Mouse (Mus musculus) heart, postnatal 10 days (tissue): ENCODE results near the gene Junb. TPM values are rescaled to one million over a fixed set of nuclear protein-coding genes. Genes with fewer than 3 reads are reported as not detected.
A peak's percentile ranks its signal among the peaks of the same experiment; 100 is the strongest.

ENCODE experiments used
- DNase-seq, 2 experiments: peaks; one replicate each; pipeline ENCODE4 v3.0.0; 2021
- intact Hi-C: fragments of 180-260 bp; cut with DNase I; formaldehyde crosslinking; loops from one replicate; pipeline ENCODE4 v1.15.1; 2025
- total RNA-seq, 2 experiments: library from RNA; stranded (reverse); gene quantifications; 2 replicates each; pipeline ENCODE4 v1.2.3; 2021

Junb gene
- total RNA-seq, 2 experiments from 2014 or later, result 12.6 to 12.7 TPM

- intact Hi-C loops, result no loop called here
- DNase-seq, result no peak
These were observed 32.6 kb downstream of the Junb start for GRCm38 (mm10) chr8:84945633-84946527.

DNA sequence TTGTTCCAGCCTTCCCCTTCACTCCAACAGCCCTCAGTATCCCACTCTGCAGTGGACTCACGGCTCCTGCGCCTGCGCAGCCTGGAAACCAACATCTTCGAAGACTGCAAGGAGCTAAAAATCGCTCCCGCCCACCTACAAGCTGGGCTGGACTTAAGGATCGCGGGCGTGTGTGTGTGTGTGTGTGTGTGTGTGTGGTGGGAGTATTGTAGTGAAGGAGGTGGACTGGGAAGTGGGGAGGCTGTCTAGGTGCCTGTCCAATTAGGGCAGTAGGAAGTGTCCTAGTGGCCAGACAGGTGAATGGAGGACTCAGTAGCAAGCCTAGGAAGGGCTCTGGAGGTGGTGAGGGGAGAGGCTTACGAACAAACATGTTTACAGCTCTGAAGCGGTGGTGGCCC lies 33.3 kb downstream of the Junb start:
- intact Hi-C loops, result no loop called here
- no peak for DNase-seq

DNA sequence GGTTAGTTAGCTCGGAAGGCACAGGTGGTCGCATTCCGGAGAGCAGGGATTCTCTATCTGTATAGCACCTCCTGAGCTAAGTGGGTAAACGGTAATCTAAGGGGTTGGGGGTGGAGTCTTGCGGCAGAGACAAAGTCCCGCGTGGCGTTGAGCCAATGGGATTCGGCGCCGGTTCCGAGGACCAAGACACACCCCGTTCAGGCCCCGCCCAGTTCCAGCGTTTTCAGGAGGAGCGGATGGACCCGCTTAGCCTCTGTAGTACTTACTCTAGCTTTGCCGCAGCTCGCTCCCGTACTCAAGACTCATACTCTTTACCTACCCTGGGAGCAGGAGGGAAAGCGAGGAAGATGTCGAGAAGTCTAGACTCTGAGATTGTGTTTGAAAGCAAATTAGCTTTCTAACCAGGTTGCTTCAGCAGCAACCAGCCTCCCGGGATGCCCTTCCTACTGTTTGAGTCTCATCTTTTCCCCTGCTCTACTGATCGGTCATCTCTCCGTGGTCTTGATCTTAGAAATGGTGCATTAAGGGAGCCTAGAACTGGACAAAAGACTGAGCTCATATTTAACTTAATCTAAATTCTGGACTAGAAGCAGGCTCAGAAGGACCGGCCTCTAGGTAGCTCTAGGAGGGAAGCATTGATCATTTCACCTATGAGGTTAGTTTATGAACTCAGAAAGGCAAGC lies 33.9 kb downstream of the Junb start:
- no peak for DNase-seq
- intact Hi-C loops, result no loop called here

DNA sequence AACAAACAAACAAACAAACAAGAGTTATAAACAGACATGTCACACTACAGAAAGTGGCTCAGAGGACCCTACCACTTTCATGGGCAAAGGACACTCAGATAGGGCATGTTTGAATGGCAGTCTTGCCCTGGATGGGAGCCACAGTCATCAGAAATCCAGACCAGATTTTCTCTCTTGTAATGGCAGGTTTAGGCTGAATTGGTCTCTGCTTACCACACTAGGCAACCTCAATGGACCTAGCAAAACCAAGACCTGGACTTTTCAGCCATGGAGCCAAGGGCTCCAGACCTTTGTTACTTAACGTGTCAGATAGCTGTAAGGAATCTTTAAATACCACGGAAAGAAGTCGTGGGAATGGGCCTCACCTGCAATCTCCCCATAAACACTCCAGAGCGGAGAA lies 34.8 kb downstream of the Junb start:
- intact Hi-C loops, result no loop called here
- no peak for DNase-seq

GRCm38 (mm10) chr8:84937620-84938485 lies 40.7 kb downstream of the Junb start:
- intact Hi-C loops, result no loop called here
- DNase-seq, result no peak

DNA sequence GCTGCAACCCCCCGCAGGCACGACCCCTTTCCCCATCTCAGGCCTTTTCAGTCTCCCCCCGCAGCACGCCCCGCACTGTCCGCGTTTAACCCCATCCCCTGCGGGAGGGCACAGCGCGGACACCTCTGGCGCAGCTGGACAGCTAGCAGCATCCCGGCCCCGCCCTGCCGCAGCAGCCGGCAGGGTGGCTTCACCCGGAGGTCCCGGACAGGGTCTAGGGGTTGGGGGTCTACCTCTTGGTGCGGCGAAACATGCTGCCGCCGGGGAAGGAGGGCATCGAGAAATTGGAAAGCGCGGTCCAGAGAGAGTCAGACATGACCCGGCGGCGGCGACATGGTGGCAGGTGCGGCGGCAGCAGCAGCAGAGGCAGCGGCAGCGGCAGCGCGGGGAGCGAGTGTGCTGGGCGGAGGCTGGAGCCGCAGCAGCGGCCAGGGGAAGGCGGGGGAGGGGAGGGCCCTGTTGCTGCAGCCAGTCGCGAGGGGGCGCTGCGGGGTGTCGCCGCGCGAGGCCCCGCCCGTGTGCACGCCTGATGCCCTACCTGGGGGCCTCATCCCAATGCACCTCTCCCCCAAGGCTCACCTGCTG lies 41.5 kb downstream of the Junb start, which contains the start of gene Mast1:
Gene Mast1 (minus strand): TSS at position 398 of the 585 bp plus-strand sequence.
- intact Hi-C loops, result no loop called here
- DNase-seq, result peak; percentile 47 to 63

DNA sequence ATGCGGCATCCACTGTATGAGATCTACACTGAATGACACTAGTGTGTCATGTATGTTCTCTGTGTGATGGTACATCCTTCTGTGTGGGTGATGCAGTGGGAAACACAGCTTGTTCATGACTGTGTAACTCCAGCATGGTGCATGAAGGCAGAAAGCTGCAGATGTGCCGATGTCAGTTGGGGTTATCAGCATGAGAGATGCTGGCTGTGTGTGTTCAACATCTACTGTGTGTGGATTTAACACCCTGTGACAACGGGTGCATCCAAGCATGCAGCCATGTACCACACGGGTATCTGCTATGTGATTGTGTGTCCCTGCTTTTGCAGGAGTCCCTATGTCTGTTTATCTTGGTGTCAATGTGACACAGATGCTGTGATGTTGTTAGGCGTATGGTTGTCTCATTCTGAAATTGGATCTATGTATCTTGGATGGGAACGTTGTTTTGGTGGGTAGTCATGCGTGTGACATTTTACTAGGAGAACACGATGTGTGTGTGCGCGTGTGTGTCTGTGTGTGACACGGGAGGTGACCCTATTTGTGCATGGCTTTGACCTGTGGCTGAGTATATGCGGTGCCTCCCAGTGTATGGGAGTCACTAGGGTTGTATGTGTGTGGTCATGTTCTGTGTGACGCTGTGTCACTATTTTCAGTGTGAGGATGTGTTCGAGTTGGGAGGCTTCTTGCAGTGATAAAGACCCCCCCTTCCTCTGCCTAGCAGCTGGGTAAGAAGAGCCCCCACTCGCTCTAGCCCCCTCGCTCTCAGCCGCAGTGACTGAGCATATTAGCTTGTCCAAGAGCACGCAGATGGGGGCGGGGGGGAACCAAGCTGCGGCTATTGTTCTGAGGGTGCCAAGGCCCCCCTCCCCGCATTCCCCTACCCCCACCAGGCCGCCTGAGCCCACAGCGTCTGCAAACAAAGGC lies 42.2 kb downstream of the Junb start:
- intact Hi-C loops, result no loop called here
- no peak for DNase-seq

GRCm38 (mm10) chr8:84935489-84935888 lies 43.0 kb downstream of the Junb start:
- intact Hi-C loops, result no loop called here
- DNase-seq, result no peak

DNA sequence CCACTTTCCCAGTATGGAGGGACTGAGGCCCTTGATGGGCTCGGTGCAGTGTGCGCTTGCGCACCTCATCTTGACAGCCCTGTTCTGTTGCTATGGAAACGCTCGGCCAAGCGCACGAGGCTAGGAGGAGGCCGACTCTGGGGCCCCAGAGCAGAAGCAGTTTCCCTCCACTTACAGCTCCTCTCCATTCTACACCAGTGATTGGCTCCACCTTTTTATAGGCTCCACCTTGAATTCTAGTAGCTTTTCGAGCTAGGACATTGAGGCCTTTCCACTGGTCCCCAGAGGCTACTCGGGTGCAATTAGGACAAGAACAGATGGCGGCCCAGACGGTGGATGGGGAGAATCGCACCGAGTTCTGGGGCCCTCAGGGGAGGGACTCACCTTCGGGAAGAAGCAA lies 43.7 kb downstream of the Junb start:
- intact Hi-C loops, result no loop called here
- DNase-seq, result no peak

DNA sequence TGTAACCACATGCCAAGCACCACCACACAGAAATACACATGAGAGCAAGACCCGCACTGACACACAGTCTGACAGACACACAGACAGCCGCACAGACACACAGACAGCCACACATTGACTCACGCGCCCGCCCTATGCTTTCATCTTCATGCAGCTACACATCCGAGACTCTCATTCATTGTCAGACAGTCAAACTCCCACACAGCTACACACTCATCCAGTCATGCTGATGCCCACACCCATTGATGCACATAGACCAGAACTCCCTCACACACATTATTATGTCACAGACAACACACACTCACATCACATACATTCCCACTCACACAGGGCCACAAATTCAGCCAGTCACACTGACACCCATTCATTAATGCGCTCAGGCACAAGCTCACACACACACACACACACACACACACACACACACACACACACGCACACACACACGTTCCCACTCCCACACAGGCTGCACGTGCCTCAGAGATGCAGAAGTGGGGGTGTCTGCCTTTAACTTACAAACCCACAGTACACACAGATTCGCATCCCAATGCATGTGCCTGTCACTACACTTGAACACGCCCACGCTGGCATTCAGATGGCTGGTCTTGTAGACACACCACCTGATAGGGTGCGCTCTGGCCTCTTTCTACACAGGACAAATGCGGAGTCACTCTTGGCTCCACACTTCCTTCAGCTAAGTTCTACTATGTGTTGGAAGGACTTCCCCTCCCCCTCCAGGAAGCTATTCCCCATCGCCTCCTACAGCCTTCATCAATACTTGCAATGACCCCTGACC lies 44.6 kb downstream of the Junb start:
- DNase-seq, result no peak
- intact Hi-C loops, result no loop called here

DNA sequence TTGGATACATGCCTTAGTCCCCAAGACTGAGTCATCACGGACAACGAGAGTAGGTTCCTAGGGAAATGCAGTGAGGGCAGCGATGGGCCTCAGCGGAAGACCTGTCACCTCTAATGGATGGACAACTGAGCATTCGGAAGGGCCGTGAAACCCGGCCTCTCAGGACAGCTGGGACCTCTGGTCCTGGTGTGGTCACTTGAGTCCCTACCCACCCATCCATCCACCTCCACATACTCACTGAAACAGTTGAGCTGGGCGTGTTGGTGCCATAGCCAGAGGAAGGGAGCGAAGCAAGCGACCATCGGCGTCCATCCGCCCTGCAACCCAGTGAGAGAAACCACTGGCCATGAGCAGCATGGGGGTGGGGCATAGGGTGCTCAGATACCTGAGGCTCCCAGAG lies 47.9 kb downstream of the Junb start:
- intact Hi-C loops, result no loop called here
- no peak for DNase-seq

GRCm38 (mm10) chr8:84928456-84929306 lies 49.8 kb downstream of the Junb start:
- intact Hi-C loops, result loop anchor here (1.0 kb wide), 1 partner anchor 70 kb away; no protein-coding TSS in a partner anchor
- peak; percentile 63 to 79 for DNase-seq

- DNase-seq, result no peak
- intact Hi-C loops, result no loop called here
These were observed 51.0 kb downstream of the Junb start for GRCm38 (mm10) chr8:84927513-84927912.

DNA sequence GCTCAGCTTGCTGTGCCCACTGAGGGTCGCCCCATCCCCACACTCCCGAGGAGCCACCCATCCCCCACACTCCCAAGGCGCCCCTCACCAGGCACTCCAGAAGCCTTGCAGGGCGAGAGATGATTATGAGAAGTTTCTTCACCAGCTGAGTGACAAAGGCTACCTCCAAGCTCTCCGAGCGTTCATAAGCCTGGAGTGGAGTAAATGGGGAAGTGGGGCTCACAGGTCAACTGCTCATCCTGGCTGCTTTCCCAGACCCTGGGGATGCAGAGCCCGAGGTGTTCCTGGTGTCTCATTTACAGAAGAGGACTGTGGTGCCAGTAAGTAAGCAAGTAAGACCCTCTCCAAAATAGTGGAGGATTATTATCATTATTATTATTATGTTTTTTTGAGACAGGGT lies 53.0 kb downstream of the Junb start:
- intact Hi-C loops, result no loop called here

More for the DNA sequence above, 53.0 kb downstream of the Junb start:
- no peak for DNase-seq
